Mouse (Mus musculus) embryonic fibroblast, embryonic 13.5 days (primary cell): ENCODE results near the gene Synpo2. TPM values are rescaled to one million over a fixed set of nuclear protein-coding genes. Genes with fewer than 3 reads are reported as not detected.
"Not testable (repeated sequence)": the region's sequence is repeated elsewhere in the genome, so short reads cannot be mapped to it uniquely, and the experiment has no call there.

Experiments
- H3K27ac ChIP-seq: 2 replicates; pipeline ENCODE4 v1.5.1; 2012; ENCODE audit warnings: low read length, control low read depth, inconsistent platforms; ENCODE audit not compliant: insufficient read depth
- H3K4me1 ChIP-seq: 2 replicates; pipeline ENCODE4 v1.6.1; 2011; ENCODE audit warnings: low read length; ENCODE audit not compliant: control insufficient read depth, insufficient read depth
- H3K4me3 ChIP-seq: 2 replicates; pipeline ENCODE4 v1.5.1; 2011; ENCODE audit warnings: mild to moderate bottlenecking, control low read depth, low read length; ENCODE audit not compliant: insufficient read depth
- CTCF ChIP-seq: IDR thresholded peaks from 2 replicates; pipeline ENCODE4 v1.5.1; 2011; ENCODE audit warnings: mild to moderate bottlenecking, control low read depth, low read length, moderate library complexity, borderline replicate concordance; ENCODE audit not compliant: insufficient read depth
- POLR2A ChIP-seq: IDR thresholded peaks from 2 replicates; pipeline ENCODE4 v1.6.1; 2011; ENCODE audit warnings: low read depth, mild to moderate bottlenecking, control low read depth, low read length, moderate library complexity
- polyA plus RNA-seq: library from polyadenylated mRNA; stranded (reverse); fragments of >200 nt; gene quantifications from 2 replicates; pipeline ENCODE4 v1.2.4, GENCODE M21; 2011; ENCODE audit warnings: low read depth; ENCODE audit not compliant: missing spikeins, insufficient read length

Gene Synpo2
- polyA plus RNA-seq, 1 experiment = 6.2 TPM

GRCm38 (mm10) chr3:123138274-123139003 is 97.5 kb downstream of the Synpo2 start:
- H3K27ac ChIP-seq = peak overlapping the region; percentile 83
- TF ChIP-seq POLR2A (no peak), CTCF (no peak)
- H3K4me1 ChIP-seq = peaks cover 6% of the 10 kb centered on the region

GRCm38 (mm10) chr3:123132101-123132500 is 103.8 kb downstream of the Synpo2 start:
- Histone ChIP-seq H3K4me3 (no peak overlapping the region), H3K4me1 (no peaks in the 10 kb centered on the region), H3K27ac (no peak overlapping the region)
- no peak for TF ChIP-seq CTCF
- TF ChIP-seq POLR2A = no peak

More at GRCm38 (mm10) chr3:123138274-123139003, 97.5 kb downstream of the Synpo2 start:
- H3K4me3 ChIP-seq = no peak overlapping the region

- no peak for TF ChIP-seq POLR2A
- H3K4me1 ChIP-seq = no peaks in the 10 kb centered on the region
- H3K4me3 ChIP-seq = no peak overlapping the region
- H3K27ac ChIP-seq = no peak overlapping the region
Measured at GRCm38 (mm10) chr3:123131151-123131756, 104.7 kb downstream of the Synpo2 start.

GRCm38 (mm10) chr3:123130314-123131150 is 105.4 kb downstream of the Synpo2 start:
- Histone ChIP-seq H3K4me1 (no peaks in the 10 kb centered on the region), H3K4me3 (no peak overlapping the region), H3K27ac (no peak overlapping the region)
- TF ChIP-seq CTCF (no peak), POLR2A (no peak)

GRCm38 (mm10) chr3:123128781-123129180 is 107.2 kb downstream of the Synpo2 start:
- no peak overlapping the region for H3K4me3 ChIP-seq
- no peaks in the 10 kb centered on the region for H3K4me1 ChIP-seq
- H3K27ac ChIP-seq = no peak overlapping the region
- TF ChIP-seq POLR2A (no peak), CTCF (no peak)

GRCm38 (mm10) chr3:123128091-123128490 is 107.9 kb downstream of the Synpo2 start:
- Histone ChIP-seq H3K27ac (no peak overlapping the region), H3K4me1 (no peaks in the 10 kb centered on the region), H3K4me3 (no peak overlapping the region)
- TF ChIP-seq CTCF = no peak
- TF ChIP-seq POLR2A = no peak

GRCm38 (mm10) chr3:123126741-123127140 is 109.2 kb downstream of the Synpo2 start:
- not testable (repeated sequence) for H3K4me3 ChIP-seq, H3K27ac ChIP-seq, H3K4me1 ChIP-seq

- Histone ChIP-seq H3K4me3 (no peak overlapping the region), H3K27ac (peak overlapping the region; percentile 57), H3K4me1 (peaks cover 6% of the 10 kb centered on the region)
- no peak for TF ChIP-seq CTCF
- no peak for TF ChIP-seq POLR2A
Measured at GRCm38 (mm10) chr3:123123817-123124216, 112.1 kb downstream of the Synpo2 start.

GRCm38 (mm10) chr3:123122151-123123030 is 113.6 kb downstream of the Synpo2 start:
- Histone ChIP-seq H3K4me3 (no peak overlapping the region), H3K4me1 (peaks cover 6% of the 10 kb centered on the region), H3K27ac (peak overlapping the region; percentile 92)
- TF ChIP-seq CTCF (no peak), POLR2A (no peak; the same call in 1 of the 2 replicates)
